Mouse (Mus musculus): ENCODE measurements around the gene Wdr59.

DNA sequence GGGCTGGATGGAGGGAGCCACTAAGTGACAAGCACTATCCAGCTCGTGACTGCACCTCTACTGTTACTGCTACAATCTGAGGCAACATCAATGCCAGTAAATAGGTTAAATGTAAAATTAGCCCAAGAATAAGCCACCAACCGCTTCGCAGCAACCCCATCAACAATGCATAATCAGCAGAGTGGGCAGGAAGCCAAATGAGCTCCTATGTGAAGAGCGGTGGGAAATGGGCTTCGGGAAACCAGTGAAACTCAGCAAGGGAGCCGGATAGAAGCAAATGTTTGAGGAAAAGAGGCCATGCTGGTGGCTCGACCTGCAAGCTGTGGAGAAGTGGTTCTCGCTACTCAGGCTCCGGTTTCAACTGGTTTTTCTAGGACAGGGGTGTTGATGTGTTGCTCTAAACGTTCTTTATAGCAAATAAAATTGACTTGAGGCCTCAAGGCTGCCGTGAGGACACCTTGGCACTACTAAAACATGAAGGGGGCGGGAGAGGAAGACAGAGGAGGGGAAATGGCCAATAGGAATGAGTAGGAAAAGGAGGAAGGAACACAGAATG lies 50.3 kb downstream of the Wdr59 start:
- TF ChIP-seq CTCF (IDR thresholded peaks at IDR 0.05; ENCODE audit: low read depth, low read length): no peak
- no peak for TF ChIP-seq TAL1 (conservative IDR thresholded peaks at IDR 0.05; ENCODE audit: low read depth, low read length)
- TF ChIP-seq GATA1 (IDR thresholded peaks at IDR 0.05; ENCODE audit: borderline replicate concordance, low read length): no peak
- TF ChIP-seq POLR2AphosphoS5 (IDR thresholded peaks at IDR 0.05; ENCODE audit: insufficient replicate concordance, low read depth, low read length): no peak

All from G1E (cell line).